Mouse (Mus musculus) adrenal gland, adult 8-10 months (tissue): ENCODE results near the gene Fdx1l. TPM values are rescaled to one million over a fixed set of nuclear protein-coding genes. Genes with fewer than 3 reads are reported as not detected.

Experiments used
- DNase-seq: peaks from one replicate; pipeline ENCODE4 v3.0.0; 2022
- total RNA-seq, 4 experiments: library from RNA; stranded (reverse); gene quantifications; 2 replicates each; pipeline ENCODE4 v1.2.4; 2022

The Fdx1l gene
- total RNA-seq, result 10 to 100 TPM; 40.3 to 55.0 (median 45.6) TPM

DNA sequence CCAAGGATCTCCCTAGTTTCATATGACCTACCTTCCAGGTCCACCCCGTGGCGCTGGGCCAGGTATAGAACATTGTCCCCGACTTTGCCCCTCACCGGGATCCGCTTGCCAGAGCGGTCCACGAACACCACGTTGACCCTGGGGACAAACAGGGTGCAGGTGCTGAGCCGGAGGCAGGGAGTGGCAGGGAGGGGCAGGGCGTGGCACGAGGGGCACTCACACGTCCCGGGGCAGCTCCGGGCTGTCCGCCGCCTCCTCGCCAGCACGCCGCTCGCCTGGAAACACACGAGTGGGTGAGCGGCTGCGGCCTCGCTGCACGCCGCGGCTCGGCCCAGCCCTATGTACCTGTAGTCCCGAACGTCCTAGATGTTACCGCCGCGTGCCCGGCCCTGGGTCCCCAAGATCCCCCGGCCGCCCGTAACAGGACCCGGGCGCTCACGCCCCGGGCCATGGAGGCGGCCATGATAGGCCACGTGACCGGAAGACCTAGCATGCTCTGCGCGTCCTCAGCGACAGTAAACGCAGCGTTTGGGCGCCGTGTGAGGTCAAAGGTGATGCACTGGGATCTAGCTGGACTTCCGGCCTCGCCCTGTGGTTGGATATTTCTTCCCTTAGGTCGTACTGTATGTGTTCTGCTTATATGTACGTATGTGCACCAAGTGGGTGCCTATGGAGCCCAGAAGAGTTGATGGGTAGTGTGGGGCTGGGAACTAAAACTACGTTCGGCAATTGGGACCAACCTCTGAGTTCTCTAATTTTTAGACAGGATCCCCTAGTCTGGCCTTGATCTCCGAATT, at the start of gene Fdx1l, which contains the start of gene Gm49373:
Gene Fdx1l (minus strand): TSS at position 571 of the 797 bp plus-strand sequence.
Gene Gm49373 (minus strand): TSS at position 53 of the 797 bp plus-strand sequence.
- DNase-seq, result peak; percentile 89

DNA sequence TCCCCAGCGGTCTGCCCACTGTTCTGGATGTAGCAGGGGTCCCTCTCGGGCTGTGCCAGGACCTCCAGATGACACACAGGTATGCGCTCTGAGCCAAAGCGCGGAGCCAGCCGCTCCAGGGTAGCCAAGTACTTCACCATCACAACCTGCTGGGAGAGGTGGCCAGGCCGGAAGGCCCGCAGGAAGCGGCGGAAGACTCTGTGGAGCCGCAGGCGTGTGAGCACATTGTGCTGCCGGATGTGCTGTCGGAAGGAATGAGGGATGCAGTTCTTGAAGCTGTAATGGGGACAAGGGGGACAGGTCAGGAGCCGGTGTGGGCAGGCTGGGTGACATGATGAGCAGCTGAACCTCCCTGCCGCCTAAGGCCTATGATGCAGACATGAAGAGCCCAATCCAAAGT, 48.1 kb upstream of the Fdx1l start:
- DNase-seq, result no peak

DNA sequence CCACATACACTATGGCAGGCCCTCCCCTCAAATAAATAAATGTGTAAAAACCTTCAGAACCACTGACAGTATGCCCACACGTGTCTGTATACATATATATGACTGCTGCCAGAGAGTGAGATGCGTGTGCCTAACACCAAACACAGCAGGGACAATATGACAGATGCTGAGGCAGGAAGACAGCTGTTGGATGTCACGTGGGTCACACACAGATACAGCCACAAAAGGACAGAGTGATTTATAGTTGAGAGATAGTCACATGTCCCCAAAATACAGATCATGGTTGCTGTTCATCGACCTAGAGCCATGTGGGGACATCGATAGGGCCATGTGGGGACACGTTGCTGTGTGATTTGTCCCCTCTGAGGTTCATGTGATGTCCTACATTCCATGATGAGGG, 43.7 kb upstream of the Fdx1l start:
- DNase-seq, result no peak

DNA sequence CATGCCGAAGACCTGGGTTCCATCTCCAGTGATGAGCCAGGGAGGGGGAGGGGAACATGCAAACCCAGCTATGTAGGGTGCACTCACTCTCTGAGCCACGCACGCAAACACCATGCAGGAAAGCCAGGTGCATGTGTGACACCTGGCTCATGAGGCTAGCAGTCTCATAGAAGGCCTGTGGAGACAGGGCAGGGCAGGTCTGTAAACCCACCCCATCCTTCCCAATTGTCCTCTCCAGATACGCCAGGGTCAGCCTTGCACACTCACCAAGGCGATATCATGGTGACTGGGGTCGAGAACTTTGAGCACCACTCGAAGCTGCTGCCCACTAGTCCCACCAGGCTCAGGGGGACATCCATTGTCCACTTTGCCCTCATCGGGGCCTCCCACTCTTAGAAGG, 41.7 kb upstream of the Fdx1l start:
- no peak for DNase-seq

DNA sequence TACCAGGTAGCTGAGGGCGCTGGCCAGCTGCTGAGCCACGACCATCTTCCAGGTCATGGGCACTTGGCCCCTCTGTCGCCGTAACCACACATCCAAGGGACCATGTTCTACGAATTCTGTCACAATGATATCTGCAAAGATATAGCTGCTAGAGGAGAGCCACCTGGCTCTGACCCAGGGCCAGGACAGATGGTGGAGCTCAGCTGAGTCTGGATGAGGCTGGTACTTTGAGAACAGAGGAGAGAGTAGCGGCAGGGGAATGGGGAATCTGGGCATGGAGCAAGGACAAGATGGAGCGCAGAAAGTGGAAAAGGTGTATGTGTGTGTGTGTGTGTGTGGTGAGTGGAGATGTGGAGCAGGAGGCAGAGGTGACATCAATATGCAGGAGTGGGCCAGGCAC, 40.8 kb upstream of the Fdx1l start:
- DNase-seq, result no peak

DNA sequence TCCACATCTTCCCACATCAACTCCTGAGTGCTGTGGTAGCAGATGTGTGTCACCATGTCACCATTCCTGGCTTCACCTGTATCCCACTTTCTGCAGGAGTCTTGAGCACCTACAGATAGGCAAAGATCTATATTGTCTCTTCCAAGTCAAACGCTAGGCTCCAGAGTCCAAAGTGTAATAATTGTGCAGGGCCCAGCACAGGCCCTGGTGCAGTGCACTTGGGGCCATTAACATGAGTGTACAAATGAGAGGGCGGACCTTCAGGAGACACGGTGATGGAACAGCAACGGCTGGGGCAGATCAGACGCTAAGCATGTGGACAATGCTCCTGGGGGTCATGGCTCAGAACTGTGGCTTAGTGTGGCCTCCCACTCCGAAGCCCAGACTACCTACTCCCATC, 40.3 kb upstream of the Fdx1l start:
- no peak for DNase-seq

DNA sequence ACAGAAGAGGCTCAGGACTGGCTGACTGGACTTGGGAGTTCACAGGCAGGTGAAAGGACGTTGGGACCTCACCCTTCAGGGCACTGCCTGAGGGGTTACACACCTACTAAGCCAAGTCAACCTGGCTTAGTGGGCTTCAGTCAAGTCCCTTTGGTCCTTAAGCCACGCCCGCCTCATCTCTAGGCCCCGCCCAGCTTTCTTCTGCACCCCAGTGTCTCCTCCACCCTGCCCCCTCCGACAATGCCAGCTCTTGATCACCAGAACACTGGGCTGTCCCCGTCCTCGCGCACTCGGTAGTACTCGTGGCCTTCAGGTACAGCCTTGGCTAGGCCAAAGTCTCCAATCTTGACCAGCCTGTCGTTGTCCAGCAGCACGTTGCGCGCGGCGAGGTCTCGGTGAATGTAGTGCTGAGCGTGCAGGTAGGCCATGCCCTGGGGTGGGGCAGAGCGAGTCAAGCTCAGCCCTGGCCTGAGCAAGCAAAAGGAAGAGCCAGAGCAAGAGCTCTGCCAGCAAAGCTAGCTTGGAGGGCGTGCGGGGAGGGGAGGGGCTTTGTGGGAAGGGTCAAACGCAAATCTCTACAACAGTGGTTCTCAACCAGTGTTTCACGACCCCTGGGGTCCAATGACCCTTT, 34.3 kb upstream of the Fdx1l start:
- DNase-seq, result no peak

DNA sequence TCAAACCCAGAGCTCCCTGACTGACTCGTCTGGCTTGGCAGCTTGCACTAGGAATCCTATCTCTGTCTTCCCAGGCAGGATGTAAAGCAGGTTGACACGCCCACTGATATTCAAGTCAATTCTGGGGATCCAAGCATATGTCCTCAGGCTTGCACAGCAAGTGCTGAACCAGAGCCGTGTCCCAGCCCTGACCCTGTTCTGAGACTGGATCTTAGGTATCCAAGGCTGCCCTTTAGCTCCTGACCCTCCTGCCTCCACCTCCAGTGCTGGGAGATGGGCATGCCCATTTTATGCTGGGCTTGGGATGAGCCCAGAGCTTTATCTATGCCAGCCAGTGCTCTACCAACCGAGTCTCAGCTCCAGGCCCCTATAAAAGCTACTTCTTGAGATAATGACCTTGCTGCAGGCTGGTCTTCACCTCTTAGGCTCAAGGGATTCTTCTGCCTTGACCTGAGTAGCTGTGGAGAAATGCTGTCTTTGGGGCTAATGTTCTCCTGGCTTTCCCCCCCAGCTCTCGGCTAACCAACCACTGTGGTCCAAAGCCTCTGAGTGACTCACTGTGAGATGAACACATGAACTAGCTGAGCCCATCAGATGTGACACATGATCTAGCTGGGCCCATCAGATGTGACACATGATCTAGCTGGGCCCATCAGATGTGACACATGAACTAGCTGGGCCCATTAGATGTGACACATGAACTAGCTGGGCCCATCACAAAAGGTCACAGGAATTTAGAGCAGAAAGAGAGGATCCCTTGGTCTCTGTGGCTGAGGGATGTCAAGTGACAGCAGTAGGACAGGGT, 32.5 kb upstream of the Fdx1l start:
- no peak for DNase-seq

DNA sequence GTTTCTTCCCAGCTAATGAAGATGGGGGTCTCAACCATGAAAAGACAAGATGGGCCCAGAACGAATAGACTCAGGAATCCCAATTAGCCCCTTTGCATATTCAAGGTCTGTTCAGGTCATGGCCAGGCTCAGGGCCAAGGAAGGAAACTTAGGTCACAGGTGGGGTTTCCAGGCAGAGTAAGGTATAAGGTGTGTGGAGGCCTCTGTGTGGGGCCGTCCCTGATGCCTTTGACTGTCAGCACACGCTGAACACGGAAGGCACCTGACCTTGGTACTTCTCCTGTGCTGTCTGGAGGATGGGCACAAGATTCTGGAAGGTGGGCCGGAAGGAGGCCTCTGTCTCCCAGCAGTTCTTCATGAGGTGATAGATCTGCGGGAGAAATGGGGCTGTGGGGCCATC, 31.4 kb upstream of the Fdx1l start:
- DNase-seq, result no peak

DNA sequence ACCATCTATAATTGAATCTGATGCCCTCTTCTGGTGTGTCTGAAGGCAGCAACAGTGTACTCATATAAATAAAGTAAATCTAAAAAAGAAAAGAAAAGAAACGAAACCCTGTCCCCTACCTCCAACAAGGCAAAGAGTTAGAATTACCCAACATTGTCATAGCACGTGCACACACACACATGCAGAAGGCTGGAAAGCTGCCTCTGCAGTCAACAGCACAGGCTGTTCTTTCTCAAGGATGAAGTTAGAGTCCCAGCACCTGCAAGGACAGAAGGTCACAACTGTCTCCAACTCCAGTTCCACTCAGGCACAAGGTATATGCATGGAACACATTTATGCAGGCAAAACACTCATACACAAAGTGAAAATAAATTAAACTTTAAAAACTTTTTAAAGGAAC, 28.7 kb upstream of the Fdx1l start:
- no peak for DNase-seq

DNA sequence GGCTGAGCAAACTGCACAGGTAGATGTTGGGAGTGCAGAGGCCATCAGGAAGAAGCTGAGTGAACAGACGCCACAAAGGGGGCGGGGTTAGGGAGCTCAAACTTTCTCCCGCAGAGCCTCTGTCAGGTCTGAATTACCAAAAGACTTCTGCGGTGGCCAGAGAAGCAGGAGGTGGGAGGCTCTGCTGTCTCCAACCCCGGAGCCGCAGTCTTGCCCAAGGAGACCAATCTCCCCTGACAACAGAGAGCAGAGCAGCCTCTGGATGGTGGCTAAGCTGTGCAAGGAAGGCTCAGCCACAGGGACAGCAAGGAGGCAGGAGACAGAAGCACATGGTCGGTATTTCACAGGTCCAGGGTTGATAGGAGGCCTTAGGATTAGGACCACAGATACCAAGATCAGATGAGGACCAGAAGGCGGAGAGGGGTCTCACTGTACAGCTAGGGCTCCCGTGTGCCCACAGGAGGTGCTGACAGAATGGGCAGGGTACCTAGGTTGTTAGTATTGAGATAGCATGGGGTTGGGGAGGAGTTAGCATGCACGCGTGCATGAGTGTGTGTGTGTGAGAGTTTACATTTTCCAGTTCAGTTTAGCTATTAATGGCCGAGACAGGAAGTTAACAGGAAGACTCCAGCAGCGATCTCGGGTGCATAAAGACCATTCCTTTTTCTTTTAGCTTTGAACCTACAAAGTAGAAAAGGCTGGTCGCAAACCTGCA, 27.2 kb upstream of the Fdx1l start:
- DNase-seq, result no peak

DNA sequence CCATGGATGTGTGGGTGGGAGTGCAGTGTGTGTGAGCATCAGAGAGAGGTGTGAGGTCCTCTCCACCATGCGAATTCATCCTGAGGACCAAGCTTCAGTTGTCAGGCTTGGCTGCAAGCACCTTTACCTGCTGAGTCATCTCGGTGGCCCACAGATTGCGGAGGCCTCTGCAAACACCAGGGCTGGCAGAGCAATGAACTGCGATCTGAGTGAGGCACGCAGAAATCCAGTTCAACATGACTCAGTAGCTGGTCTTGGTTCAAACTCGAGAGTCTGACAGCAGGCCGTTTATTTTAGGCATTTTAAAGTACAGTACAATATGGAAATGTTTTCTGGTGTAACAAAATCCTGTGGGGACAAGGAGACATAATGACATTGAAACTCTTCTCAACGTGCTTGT, 24.4 kb upstream of the Fdx1l start:
- no peak for DNase-seq

DNA sequence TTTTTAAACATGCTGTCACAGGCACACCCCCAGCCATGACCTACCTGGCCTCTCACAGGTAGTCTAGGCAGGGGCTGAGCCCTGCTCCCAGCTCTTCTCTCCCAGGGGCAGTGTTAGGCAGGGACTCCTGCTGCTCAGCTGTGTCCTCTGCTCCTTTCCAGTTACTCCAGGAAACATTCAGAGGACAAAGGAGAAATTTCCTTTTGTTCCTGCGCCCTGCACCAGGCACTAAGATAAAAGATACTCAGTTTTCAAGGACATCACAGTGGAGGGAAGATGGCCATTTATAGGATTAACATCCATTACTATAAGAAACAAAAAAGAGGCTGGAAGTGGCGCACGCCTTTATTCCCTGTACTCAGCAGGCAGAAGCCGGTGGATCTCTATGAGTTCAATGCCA, 22.5 kb upstream of the Fdx1l start:
- DNase-seq, result no peak

DNA sequence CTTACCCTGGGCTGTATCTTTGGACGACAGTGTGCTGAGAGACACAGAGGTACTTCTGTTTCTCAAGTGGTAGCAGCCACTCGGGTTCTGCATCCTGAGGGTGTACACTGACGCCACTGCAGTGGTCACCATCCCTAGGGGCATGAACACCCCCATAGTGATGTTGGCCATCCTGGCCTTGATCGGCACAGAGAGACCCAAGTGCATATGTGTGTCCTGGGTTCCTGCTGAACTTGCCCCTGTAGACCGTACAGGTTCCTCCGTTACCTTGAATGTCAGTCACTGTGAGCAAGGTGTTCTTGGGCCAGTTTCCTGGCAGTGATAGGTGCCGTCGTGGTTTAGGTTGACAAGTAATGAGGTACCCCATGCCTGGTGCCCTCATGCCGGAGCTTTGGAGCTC, 20.0 kb upstream of the Fdx1l start:
- no peak for DNase-seq

DNA sequence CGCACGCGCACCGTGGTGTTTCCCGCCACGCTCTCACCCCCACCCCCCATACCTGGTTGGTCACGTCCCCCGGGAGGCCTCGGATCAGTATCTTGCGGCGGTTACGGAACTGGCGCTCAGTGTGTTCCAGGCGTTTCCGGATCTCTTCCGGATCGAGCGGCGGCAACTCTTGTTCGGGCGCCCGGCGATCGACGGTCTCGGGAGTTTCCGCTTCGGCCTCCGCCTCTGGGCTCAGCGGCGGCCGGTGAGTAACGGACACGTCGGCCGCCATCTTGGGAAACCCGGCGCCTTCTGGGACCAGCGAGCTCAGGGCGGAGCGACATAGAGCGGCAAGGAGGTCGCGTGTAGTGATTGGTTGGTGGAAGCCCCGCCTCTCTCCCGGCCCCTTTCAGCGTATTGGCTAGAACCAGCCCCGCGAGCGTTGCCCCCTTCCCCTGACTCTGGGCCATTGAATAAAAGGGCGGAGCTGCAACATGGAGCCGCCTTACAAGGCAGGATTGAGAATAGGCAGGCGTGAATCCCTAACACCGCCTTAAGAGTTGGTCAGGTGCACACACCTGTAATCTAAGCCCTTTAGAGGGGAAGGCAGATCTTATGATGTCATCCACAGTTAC, 18.4 kb upstream of the Fdx1l start, which contains the start of the genes Gm38431 and Raver1:
Gene Gm38431 (minus strand): TSS at position 291 of the 614 bp plus-strand sequence.
Gene Raver1 (minus strand): TSS at position 302 of the 614 bp plus-strand sequence.
- DNase-seq, result peak; percentile 98

DNA sequence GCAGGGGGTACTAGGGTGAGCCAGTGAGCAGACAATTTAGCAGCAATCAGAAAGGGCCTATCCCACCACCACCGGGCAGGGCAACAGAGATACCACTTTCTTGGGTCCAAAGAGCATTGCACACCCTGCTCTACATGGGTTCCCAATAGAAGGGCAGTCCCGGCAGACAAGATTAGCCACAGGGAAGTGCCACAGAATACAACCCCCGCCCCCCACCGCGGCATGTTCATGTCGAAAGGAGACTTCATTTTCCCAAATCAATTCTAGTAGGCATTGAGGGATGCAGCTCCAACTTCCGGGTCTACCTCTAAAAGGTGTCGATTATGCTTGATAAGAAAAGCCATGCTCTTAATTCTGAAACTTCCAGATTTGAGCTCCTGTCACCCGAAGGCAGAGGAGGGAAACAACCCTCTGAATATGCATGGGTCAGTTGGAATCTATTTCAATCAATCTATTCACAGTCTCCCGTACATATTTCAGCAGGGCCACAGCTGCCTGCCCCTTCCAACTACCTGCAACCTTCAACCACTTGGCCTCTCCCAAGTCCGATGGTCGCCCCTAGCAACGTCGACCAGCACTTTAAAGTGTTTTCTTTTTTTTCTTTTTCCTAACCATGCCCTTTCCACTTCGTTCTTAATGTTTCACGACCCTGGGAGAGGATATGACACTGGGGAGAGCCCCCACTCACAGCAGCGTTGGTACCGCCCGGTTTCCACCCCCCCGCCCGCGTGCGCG, 17.7 kb upstream of the Fdx1l start:
- no peak for DNase-seq

DNA sequence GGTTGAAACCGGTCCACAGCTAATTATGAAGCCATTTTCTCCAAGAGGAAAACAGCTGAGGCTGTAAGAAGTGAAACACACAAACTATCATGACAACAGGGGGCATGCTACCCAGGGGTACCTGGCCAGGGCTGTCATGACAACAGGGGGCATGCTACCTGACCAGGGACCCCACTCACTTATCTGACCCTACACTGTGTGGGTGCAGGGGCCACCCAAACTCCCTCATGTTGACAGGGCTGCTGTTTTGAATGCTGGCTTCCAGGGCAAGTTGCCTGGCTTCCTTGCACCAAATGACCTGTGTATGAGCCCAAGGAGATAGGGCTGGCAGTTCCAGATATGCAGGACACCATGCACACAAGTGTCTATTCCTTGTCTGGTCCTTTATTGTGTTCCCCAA, 17.1 kb upstream of the Fdx1l start:
- no peak for DNase-seq

DNA sequence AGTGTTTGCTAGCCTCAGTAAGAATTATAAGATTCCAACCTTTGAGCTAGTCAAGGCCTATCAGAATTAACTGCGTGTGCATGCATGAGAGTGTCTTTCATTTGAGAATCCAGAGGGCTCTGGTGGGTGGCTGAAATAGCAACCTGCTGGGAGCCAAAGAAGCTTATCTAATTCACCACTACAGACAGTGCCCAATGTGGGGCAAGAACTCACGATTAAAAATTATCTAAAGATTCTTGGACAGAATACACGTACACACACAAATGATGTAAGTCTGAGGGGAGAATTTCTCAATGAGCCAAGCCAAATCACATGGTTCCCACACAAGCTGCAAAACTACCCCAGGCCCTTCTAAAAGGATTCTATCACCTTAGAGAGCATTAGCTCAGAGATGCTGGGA, 9.9 kb upstream of the Fdx1l start:
- DNase-seq, result no peak

DNA sequence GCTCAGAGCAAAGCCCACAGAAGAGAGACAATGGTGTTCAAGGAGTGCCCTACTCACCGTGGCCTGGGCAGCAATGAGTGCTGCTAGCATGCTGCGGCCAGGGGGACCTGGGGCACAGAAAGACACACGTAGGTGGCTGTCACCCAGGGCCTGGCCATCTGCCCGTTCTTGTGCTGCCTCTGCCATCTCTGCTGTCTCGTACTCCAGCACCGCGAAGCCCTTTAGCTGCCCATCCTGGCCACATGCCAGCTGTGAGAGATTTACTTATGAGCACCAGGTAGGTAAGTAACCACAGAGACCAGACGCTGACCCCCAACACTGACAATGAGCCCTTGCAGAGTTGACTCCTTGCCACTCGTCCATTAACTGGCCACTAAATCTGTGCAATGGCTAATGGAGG, 7.7 kb upstream of the Fdx1l start:
- DNase-seq, result no peak

DNA sequence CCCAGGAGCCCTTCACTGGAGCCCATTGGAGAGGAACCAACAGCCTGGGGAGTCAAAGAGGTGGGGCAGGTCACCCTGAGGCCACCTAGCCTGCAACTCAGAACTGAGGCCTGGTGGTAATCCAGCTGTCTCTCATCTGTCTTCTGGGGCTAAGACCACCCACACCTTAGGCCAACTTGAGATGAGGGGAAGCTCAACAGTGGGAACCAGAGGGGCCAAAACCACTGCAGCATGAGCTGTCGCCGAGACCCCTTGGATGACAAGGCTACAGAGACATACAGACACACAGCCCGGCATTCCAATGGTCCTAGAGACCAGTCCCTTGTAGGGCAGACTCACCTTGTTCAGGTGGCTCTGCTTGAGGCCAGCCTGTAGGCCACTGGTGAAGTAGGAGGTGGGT, 2.2 kb upstream of the Fdx1l start:
- DNase-seq, result no peak

DNA sequence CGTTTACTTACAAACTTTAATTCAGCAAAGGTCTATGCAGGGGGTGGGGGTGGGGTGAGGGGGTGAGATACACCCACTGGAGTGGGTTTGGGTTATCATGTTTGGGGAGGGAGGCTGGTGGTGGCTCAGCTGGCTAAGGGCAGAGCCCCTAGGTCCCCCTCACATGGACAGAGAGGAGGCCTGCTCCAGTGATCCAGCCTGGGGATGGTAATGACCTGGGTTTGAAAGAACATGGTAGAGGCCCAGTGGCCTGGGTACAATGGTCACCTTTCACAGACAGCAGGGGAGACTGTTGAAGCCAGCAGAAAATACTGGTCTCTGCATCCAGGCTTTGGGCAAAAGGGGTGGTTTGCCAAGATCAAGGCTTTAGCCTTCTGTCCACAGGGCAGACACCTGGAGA, 759 bp upstream of the Fdx1l start:
- DNase-seq, result no peak
